Mouse (Mus musculus) retina, adult 2 months (tissue): ENCODE results near the gene Plcl1.
"Not testable (repeated sequence)": the region's sequence is repeated elsewhere in the genome, so short reads cannot be mapped to it uniquely, and the experiment has no call there.

Experiments
- DNase-seq: peaks from one replicate; pipeline ENCODE4 v3.0.0-alpha.2; 2012; ENCODE audit warnings: low read depth, low spot score

Gene Plcl1

DNA sequence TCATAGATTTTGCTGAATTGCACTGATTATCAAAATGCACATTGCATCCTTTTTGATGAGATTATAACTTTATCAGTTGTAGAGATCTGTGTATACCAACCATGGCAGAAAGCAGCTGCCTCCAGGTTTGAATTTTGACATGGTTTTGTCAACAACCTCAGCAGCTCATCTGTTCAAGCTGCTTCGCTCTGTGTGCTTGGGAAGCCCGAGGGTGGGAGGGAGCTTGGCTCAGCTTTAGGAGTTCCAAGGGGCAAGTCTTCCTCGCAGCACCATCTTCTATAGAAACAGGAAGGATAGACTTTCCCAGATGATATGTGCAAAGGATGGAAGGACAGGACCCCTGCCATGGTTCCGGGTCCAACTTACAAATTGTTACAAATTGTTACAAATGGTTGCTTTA lies 32.9 kb downstream of the Plcl1 start:
- no peak for DNase-seq

DNA sequence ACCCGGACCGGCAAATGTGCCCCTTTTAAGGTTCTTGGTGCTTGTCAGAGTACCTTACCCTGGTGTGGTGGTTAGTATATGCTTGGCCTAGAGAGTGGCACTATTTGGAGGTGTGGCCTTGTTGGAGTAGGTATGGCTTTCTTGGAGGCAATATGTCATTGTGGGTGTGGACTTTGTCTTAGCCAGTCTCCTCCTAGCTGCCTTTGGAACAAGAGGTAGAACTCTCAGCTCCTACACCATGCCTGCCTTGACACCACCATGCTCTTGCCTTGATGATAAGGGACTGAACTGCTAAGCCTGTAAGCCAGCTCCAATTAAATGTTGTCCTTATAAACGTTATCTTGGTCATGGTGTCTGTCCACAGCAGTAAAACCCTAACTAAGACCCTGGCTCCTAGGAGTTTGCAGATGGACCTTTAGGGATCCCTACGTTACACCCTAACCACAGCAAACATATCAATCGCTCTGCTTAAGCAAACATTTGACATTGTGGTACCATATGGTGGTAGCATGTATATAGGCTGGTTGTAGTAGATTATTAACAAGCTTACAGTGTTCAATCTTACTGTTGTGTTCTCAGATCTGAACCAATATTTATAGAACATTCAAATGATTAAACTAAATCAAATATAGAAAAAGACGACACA lies 39.4 kb downstream of the Plcl1 start:
- DNase-seq = no peak

DNA sequence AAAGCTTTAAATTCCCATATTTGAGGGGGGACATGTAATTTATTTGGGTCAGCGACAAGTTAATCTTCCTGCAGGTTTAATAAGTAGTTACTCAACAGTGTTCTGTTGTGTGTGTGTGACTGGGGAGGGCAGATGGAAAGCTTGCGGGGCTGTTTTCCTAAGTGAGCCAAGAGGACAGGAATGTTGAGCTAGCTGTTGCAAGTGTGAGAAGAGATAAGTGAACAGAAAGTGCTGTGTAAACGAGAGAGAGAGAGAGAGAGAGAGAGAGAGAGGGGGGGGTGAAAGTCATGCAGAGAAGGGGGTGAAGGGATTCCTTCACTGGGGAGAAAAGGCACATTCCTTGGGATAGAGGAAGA lies 39.9 kb downstream of the Plcl1 start:
- DNase-seq = no peak

DNA sequence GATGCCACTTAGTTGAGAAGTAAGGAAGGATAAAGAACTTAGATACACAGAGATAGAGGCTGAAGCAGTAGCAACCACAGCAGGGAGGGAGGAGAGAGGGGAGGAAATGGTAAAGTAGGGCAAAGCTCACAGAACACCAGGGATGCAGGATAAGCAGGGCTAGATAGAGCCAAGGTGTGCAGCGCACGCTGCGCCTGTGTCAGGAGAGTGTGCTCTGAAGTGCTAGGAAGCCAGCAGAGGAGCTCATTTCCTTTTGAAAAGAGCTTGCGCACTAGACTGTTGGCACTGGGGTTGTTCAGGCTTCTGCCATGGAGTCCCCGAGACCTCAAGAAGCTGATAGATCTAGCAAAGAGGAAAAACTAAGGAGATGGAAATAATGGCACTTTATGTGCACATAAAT lies 40.6 kb downstream of the Plcl1 start:
- no peak for DNase-seq

DNA sequence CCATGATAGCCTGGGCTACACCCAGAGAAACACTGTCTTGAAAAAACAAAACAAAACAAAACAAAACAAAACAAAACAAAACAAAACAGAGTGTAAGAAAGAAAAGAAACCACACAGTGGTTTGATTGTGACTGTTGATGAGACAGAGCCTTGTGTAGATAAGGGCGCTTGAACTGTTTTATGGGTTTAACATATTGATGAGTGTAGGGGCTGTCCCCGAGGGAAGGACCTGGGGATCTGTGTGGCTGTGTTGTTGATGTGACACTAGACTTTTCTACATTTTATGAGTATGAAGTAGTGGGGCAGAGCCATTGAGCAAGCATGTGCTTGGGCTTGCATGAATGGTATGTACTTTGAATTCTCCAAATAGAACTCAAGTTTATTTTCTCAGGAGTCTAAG lies 41.2 kb downstream of the Plcl1 start:
- no peak for DNase-seq

DNA sequence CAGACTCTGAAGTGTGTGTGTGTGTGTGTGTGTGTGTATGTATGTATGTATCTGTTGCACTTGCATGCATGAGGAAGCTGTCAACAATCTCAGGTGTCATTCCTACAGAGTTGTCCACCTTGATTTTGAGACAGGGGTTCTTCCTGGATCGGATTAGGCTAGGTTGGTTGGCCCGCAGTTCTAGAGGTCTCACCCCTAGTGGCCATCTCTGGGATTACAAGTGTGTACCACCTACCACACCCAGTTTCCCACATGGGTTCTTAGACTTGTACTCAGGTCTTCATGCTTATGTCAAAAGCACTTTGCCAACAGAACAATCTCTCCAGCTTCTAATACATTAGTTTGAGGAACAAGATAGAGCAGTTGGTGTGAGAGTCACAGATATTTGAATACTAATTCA lies 41.9 kb downstream of the Plcl1 start:
- no peak for DNase-seq

DNA sequence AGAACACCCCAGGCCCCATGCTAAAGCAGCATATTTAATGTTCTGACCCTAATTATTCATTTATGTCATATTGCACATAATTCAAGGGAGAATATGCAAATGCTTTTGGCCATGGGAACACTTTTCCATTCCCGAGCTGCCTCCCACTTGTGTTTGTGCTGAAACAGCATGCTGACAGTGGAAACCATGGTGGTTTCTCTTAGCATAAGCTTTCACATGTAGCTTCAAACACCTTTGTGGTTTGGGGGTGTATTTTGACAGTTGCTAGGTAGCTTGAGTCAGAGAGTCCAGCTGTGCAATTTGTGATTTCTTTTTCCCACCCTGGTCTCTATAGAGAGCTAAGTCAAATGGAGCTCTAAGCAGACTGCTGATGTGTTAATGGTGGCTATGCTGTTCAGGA lies 42.4 kb downstream of the Plcl1 start:
- DNase-seq = no peak

DNA sequence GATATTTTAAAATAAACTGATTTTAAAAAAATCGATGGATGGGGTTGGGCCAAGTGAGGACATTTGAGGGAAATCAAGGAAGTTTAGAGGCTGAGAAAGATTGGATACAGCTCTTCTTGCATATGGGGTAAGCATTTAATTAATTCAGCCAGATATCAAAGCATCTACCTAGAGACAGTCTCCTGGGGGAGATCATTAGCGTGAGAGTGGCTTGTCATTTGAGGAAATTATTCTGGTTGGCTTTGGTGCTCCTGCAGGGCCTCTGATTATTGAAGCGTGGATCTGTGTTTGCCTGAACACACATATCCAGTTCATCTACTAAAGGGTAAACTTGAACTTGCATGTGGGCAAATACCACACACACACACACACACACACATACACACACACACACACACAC lies 44.1 kb downstream of the Plcl1 start:
- DNase-seq = no peak

DNA sequence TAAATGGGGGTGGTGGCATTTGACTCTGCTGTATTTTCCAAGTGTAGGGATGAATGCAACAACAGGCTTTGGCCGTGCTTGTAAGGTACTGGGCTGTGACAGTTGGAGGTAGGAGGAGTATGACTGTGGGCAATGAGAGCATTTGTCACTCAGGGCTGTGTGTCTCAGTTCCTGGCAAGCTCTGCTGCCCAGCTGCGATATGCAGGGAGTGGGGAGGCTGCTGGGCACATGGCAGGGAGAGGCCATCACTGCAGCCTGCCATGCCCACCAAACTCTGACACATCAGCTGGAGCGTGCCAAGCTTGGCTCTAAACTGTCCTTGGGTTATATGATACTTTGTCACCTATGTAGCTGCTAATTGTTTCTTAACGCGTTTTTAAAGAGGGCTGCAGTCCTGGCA lies 48.4 kb downstream of the Plcl1 start:
- DNase-seq = no peak

DNA sequence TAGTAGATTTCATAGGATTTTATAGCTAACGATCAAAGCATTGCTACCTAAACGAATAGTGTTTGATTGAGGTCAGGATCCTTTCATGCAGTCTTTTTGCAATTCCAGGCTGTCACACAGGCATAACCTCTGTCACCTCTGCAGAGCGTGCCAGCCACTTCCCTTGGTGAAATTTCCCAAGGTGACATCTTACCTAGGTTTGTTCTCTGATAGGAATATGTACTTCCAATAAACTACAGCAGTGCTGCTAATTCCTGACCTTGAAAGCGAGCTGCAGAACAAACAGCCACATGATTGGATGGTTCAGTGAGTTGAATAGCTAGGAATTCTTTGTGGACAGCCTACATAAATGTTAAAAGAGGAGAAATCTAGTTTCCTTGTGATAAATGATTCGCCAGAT lies 56.6 kb downstream of the Plcl1 start:
- no peak for DNase-seq

DNA sequence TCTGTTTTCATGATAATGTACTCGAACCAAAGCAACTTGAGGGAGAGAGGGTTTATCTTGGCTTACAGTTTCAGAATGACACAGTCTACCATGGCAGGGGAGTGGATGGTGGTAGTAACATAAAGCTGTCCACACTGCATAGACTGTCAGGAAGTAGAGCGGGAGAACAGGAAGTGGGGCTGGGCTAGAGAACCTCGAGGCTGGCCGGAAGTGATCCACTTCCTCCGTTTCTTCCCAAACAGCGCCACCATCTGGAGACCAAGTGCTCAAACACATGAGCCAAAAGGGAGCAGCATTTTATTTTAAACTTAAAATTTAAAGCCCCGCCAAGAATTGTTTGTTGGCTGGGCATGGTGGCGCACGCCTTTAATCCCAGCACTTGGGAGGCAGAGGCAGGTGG lies 68.0 kb downstream of the Plcl1 start:
- no peak for DNase-seq

DNA sequence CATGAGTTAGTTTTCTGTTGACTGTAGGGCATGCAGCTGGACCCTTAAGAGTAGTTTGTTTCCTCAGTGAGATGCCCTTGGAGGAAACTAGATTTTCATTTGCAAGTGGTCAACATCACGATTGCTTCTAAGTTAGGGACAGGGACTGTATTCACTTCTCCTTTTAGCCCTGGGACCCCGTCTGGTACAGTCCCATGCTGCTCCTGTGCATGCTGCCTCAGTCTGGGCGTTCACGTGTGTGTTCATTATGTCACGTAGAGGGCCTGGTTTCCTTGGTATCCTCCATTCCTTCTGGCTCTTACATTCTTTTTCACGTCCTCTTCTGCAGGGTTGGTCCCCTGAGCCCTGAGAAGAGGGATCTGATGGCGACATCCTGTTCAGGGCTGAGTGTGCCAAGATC lies 69.3 kb downstream of the Plcl1 start:
- no peak for DNase-seq

DNA sequence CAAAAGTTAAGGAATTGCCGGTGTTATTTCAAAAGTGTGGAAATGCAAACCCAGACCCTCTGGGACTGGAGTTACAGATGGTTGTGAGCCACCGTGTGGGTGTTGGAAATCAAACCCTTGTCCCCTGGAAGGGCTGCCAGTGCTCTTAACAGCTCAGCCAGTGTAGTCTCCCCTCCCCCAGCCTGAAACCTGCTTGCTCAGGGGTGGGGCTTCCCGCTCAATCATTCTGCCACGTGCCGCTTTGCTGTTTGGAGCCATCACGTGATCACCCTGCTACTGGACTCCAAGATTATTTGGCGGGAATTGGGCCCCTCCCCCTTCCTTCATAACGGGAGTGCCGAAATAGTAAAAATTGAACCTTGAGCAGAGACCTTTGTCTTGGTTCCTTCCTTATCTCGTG lies 81.7 kb downstream of the Plcl1 start:
- DNase-seq = not testable (repeated sequence)

DNA sequence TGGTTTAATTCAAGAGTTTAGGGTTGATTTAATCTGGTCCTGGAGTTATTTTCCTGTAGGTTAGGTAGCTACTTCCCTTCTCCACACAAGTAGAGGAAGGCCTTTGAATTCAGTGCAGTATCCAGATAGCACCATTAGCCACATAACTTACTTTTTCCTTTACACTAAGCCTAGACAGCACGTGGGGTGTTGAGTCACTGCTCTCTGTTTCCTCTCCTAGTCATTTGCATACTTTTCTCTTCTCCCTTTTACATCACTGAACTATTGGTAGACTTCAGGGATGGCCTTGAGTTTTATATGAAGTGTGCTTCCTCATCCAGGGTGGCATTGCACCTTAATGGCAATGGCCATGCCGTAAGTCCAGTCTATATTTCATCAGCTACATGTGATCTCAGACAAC lies 82.5 kb downstream of the Plcl1 start:
- no peak for DNase-seq

DNA sequence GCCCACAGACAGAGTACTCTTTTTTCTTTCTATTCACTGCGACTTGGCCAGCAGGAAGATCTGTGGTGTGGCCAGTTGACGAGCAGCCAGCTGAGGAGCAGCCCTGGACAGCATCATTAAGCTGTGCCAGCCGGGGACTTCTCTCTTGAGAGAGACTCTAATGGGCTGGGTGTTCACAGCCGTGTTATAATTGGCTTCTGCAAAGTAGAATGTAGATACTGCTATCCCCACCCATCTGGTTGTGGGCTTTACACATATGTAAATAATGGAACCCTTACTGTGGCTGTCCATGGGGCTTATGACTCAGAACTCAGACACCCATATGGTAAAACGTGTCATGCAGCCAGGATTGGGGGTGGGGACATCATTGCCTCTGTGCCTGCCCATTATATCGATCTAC lies 83.6 kb downstream of the Plcl1 start:
- no peak for DNase-seq

DNA sequence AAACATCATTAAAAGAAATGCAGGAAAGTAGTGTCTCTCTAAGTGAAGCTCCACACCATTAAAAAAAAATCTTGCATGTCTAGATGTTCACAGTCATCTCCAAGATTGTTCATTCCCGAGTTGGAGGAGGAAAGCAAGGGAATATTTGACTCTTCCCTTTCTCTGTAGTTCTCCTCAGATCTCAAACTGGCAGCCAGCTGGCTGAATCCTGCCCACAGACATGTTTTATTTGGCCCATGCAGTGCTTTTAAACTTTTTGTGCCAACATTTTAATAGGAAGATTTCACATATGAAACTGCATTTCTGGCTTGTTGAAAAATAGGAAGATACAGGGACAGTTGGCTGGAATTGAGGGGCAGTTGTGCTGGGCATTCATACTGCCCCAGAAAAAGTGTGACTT lies 94.2 kb downstream of the Plcl1 start:
- no peak for DNase-seq

DNA sequence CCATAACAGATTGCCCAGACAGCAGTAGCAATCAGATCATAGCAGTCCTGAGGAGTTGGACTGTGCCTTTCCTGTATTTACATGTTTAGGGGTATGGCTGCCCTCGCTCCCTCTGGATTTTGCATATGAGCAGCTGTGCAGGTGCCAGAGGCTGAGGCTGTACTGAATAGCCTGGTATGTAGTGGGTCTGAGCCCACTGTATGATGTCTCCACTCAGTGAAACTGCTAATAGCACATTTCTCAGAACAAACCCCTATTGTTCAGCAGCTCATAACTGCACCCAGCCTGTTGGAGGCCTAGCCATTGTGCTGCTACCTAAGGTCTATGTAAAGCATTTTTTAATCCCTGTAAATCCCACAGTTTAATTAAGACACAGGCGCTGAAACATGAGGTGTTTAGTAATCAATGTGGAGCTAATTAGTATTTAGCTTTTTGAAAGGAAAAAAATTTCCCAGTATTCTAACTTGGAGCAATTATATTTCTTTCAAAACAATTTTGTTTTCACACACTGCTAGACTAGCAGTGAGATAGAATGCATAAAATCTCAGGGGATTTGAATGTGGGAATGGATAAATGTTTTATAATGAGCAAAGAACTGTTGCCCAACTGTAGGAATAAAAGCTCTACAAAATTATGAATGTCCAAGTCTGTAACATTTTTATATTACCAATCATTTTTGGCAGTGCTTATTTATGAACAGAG lies 95.4 kb downstream of the Plcl1 start:
- no peak for DNase-seq

DNA sequence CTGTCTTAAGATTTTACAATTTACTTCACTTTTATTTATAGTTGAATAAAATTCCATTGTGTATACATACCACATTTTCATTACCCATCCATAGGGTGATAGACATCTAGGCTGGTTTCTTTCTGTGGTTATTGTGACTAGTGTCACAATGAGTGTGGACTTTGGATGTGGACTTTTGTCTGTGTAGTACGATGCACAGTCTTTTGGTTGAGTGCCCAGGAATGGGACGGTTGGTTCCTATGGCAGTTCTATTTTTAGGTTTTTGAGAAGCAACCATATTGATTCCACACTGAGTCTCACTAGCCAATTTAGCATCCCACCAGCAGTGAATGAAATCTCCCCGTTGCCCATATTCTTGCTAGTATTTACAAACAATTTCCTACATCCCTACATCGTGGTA lies 100.1 kb downstream of the Plcl1 start:
- DNase-seq = no peak

DNA sequence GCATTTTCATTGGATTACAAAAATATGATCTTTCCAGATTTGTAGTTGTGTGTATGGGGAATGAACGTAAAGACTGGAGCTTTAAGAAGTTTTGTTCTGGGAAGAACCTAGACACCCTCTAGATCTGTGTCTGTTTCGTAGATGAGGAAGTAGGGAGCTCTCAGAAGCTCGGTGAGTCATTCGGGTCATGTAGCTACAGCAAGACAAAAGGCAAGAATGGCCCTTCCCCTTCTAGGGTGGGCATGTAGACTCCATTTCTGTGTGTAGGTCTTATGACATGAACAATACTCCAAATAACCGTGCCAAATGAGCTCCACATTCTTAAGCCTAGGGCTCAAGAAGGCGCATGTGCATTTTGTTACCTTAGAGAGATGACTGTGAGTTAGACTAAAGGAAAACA lies 101.3 kb downstream of the Plcl1 start:
- no peak for DNase-seq

DNA sequence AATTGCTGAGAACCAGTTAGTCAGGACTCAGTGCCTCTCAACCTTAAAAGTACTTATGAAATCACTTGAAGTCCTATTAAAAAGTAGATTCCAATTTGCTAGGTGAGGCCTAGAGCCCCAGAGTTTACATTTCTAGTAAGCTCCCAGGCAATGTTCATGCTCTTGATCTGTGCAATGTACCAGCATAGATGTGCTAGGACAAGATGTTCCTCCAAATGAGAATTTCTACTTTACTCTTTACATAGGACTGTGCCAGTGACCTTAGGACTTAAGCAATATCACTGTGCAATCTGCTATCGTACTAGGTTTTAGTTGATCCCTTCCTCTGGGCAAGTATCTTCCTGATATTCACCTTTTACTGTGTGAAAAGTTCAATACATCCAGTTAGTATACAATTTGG lies 103.9 kb downstream of the Plcl1 start:
- no peak for DNase-seq

DNA sequence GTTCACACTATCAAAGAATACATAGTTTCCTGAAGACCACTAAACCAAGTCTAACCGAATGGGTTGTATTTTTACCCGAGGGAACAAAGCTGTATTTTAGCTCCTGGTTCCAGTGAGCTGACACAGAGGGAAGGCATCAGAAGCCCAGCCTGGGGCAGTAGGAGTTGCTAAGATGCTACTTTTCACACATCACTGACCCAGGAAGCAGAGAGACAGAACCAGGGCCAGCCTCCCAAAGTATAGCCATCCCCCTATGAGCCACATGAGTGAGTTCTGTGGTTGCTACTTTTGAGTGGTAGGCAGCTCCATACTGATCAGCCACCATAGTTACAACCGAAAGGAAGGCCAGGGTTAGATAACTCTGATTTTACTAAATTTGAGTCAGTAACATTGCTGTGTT lies 106.4 kb downstream of the Plcl1 start:
- no peak for DNase-seq

DNA sequence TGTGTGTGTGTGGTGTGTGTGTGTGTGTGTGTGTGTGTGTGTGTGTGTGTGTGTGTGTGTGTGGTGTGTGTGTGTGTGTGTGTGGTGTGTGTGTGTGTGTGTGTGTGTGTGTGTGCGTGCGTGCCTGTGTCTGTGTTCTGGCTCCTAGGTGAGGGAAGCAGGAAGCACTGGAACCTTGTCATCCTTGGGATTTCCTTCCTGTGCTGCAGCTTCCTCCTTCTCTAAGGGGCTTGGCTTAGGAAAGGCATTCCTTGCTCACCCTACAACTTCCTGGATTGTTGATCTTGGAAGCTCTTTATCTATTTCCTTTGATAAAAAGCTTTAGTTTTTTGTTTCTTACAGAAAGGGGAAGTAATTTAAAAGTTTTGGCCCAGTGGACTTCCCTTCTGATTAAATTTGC lies 107.1 kb downstream of the Plcl1 start:
- DNase-seq = not testable (repeated sequence)

DNA sequence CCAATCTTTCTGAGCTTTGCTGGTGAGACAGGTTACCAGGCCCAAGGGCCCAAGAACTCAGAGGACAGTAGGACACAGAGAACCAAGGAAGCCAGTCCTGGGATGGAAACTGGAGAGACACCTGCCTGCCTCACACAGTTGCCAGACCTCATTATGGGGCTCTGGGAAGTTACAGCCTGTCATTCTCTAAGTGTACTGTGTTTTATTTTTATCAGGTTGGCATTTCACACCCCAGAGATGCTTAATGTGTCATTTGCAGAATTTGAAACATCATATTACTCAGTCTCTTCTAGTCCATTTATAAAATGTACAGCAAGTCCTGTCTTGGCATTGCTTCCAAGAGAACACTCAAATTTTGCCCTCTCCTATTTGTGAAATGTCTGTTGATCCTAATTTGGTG lies 111.5 kb downstream of the Plcl1 start:
- no peak for DNase-seq

DNA sequence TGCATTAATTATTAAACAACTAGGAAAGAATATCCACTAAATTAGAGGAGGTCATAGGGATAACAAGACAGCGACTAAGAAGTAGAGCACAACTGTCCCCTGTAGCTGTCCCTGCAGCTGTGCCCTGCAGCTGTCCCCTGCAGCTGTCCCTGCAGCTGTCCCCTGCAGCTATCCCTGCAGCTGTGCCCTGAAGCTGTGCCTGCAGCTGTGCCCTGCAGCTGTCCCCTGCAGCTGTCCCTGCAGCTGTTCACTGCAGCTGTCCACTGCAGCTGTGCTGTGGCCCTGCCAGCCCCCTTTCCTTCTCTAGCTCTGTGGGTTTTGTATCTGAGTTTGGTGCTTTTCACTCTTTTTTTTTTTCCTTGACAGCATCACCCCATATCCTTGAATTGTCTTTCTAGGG lies 118.2 kb downstream of the Plcl1 start:
- DNase-seq = no peak
